Mouse (Mus musculus): Measurements from ENCODE around the gene Git2. TPM values are rescaled to one million over a fixed set of nuclear protein-coding genes. Genes with fewer than 3 reads are reported as not detected.

Gene Git2
- polyA plus RNA-seq, 1 experiment from 2014 or later = 49.3 TPM

DNA sequence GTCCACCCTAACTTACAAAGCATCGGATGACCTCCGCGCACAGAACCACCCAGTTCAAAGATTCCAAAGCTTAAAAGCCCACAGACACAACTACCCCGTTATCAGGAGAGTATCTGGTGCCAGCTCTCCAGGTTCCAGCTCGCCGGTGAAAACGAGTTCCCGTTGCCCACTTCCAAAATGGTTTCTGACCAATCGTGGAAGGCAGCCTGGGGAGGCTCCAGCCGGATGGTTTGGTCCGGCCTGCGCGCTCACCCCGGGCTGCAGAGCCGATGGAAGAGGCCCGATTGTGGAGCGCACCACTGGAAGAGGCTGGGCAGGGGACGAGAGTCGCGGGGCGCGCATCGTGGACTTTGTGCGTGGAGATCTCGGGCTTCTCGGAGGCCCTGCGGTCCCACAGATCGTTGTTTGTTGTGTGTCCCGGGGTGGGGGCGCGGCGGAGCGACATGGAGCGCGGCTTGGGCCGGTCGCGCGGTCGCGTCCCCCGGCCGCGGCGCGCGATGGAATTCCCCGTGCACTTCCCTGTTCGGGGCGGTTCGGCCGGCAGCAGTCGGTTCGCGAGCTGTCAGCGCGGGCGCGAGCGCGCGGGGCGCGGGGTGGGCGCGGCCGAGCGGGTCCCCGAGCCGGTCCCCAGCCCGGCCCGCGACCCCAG, 790 bp downstream of the Git2 start, which contains the start of gene Ankrd13a:
TSS of gene Ankrd13a (plus strand) at position 275 of the 649 bp plus-strand sequence.
- H3K4me1 ChIP-seq = peaks cover 41% of the 10 kb centered on the region
- peak within 1 kb of the TSS; percentile 91 for H3K9ac ChIP-seq
- no peaks in the 10 kb centered on the region for H3K27me3 ChIP-seq
- peak within 1 kb of the TSS; percentile 79 for H3K4me2 ChIP-seq
- no peaks in the 10 kb centered on the region for H3K36me3 ChIP-seq
- H3K9me3 ChIP-seq = no peaks in the 10 kb centered on the region
- peak within 1 kb of the TSS; percentile 98 for H3K4me3 ChIP-seq
- under 1% methylated on average over 51 of the region's 73 CpGs for WGBS
- ATAC-seq (ENCODE audit: borderline replicate concordance, extremely low read depth, low FRiP score, low TSS enrichment) = peak; percentile 85
- peak within 1 kb of the TSS; percentile 93 for H3K27ac ChIP-seq

DNA sequence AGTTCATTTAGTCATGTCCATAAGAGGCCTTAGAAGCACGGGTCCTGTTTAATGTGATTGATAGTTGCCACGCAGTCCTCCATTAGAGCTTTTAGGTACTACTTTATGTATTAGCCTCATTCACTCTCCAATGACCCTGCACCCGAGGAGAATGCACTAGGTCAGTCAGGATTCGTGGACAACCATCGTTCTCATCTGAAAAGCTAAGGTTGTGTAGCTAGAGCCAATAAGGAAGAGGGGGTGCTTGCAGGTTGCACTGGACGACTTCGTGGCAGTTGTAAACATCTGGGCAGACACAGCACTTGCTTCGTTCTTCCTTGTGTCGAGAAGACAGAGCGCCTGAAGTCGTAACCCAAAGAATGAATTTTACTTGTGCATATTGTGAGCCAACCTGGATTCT, 1.5 kb downstream of the Git2 start:
- WGBS = 1% methylated on average over 11 of the region's 11 CpGs

DNA sequence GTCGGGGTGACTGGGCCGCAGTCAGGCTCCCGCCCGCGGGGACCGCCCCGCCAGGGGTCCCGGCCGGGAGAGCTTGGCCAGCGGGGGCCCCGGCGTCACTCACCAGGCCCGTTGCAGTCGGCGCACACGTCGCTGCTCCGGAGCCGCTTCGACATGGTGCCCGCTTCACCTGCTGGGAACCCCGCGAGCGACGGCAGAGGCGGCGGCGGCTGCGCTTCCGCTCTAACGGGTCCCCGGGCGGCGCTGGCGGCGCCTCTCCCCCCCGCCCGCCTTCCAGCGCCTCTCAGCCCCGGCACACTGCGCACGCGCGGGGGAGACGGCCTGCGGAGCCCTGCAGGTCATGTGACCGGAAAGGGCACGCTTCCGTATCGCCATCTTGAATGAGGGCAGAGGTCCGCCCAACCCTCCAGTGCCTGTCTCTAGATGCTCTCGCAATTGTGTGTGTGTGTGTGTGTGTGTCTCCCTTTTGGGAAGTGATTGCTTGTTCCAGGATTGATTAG, 2.1 kb downstream of the Git2 start:
- Histone ChIP-seq H3K36me3 (no peaks in the 10 kb centered on the region), H3K9ac (peak overlapping the region; percentile 91), H3K4me2 (peak overlapping the region; percentile 79), H3K4me1 (peaks cover 35% of the 10 kb centered on the region), H3K27me3 (no peaks in the 10 kb centered on the region), H3K4me3 (peak overlapping the region; percentile 98), H3K27ac (peak overlapping the region; percentile 93), H3K9me3 (no peaks in the 10 kb centered on the region)
- 0% methylated on average over 45 of the region's 52 CpGs for WGBS
- ATAC-seq (ENCODE audit: borderline replicate concordance, extremely low read depth, low FRiP score, low TSS enrichment) = peak; percentile 86

More for the DNA sequence above, 1.5 kb downstream of the Git2 start:
- ATAC-seq (ENCODE audit: borderline replicate concordance, extremely low read depth, low FRiP score, low TSS enrichment) = no peak; the same call in 1 of the 2 replicates
- Histone ChIP-seq H3K9ac (peak overlapping the region; percentile 91), H3K4me3 (peak overlapping the region; percentile 98), H3K27ac (peak overlapping the region; percentile 93), H3K4me2 (peak overlapping the region; percentile 79), H3K4me1 (peaks cover 40% of the 10 kb centered on the region), H3K9me3 (no peaks in the 10 kb centered on the region), H3K27me3 (no peaks in the 10 kb centered on the region), H3K36me3 (no peaks in the 10 kb centered on the region)

DNA sequence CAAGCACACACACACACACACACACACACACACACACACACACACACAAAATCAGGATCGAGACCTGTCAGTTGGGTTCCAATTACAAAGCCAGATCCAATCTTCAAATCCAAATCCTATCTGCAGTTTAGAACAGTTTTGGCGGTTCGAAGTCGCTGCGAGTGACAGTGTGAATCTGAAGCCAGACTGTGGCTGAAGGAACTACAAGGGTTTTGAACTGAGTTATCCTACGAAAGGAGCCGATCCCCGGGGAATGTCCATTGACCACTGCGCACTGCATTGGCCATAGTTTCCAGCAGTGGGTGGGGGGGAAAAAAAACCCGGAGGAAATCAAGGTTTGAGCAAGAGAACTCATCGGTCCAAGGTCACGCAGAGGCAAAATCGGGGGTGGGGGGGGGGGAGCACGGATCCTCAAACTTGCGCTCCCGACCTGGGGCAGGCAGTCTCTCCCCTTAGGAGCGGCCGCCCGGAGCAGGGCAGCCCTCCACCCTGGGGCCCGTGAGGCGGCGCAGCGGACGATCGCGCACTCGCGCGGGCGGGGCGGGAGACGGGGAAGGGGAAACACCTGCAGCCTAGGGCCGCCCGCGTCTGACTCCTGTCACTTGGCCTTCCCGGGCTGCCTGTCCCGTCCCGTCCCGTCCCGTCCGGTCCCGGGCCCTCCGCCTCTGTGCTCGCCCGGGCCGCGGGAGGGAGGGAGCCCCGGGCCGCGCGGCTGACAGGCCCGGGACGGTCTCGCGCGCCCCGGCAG, 2.7 kb downstream of the Git2 start:
- Histone ChIP-seq H3K4me2 (peak overlapping the region; percentile 79), H3K36me3 (no peaks in the 10 kb centered on the region), H3K27ac (peak overlapping the region; percentile 93), H3K27me3 (no peaks in the 10 kb centered on the region), H3K4me3 (peak overlapping the region; percentile 98), H3K4me1 (peaks cover 31% of the 10 kb centered on the region), H3K9ac (peak overlapping the region; percentile 91), H3K9me3 (no peaks in the 10 kb centered on the region)
- 2% methylated on average over 22 of the region's 57 CpGs for WGBS
- ATAC-seq (ENCODE audit: borderline replicate concordance, extremely low read depth, low FRiP score, low TSS enrichment) = peak; percentile 58

DNA sequence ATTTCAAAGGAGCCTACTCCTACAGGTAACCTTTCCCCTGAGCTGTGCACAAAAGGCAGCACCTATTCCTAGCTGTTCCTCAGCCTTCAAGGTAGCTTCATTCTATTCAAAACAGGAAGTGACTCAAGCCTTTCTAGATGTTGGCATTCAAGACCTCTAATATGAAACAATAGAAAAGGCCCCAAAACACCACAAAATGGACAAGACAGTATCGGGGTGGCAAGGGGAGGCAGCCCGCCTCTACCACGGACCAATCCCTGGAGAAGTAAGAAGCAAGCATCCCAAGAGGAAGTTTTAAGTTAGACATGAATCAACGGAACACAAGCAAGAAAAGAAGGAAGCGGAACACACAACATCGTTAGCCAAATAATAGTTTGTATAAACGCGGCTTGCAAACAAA, 3.5 kb downstream of the Git2 start:
- no peaks in the 10 kb centered on the region for H3K36me3 ChIP-seq
- WGBS = 68% methylated on average over 8 of the region's 8 CpGs
- peaks cover 31% of the 10 kb centered on the region for H3K4me1 ChIP-seq
- peak overlapping the region; percentile 98 for H3K4me3 ChIP-seq
- H3K9ac ChIP-seq = no peak overlapping the region; the same call in 1 of the 2 replicates
- H3K27me3 ChIP-seq = no peaks in the 10 kb centered on the region
- 0 out of 2 replicates have a peak overlapping the region, but pooled peaks have one; percentile 93 for H3K27ac ChIP-seq
- no peak for ATAC-seq (ENCODE audit: borderline replicate concordance, extremely low read depth, low FRiP score, low TSS enrichment)
- H3K4me2 ChIP-seq = peak overlapping the region; percentile 79
- H3K9me3 ChIP-seq = no peaks in the 10 kb centered on the region

DNA sequence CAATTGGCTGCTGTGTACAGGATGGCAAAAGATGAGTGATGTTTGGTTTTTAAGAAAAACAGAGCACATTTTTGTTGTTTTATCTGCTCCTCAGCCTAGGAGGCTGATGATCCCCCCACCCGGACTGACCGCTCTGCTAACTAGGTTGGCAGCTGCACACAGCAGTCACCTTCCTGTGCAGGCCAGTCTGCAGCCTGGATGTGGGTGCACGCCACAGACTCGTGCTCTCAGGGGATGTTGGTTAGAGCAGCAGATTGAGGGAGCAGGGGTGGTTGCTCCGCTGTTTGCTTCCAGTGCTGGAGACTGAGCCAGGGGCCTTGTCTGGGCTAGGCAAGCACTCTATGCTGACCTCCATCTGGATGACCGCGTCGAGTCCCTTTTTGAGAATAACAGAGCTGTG, 5.5 kb downstream of the Git2 start:
- no peak overlapping the region for H3K4me2 ChIP-seq
- peaks cover 14% of the 10 kb centered on the region for H3K36me3 ChIP-seq
- ATAC-seq (ENCODE audit: borderline replicate concordance, extremely low read depth, low FRiP score, low TSS enrichment) = no peak
- no peak overlapping the region for H3K27ac ChIP-seq
- no peaks in the 10 kb centered on the region for H3K9me3 ChIP-seq
- H3K4me3 ChIP-seq = no peak overlapping the region
- H3K9ac ChIP-seq = no peak overlapping the region
- 91% methylated on average over 8 of the region's 8 CpGs for WGBS
- peaks cover 19% of the 10 kb centered on the region for H3K4me1 ChIP-seq
- no peaks in the 10 kb centered on the region for H3K27me3 ChIP-seq

DNA sequence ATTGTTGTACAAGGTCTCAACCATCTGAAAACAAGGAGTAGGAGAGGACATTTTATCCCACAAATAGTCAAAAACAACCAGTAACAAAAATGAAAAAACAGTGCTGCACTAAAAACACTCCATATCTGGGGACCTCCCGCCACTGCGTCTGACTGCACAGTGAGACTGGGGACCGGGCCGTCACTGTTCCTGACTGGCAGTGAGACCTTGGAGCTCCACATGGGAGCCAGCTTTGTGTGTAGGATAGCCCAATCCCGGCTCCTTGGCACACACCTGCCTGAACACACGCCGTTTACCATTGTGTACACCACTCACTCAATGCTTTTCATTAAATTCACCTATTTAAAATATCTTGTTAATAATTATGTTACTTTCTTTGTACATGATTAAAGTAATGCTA, 8.1 kb downstream of the Git2 start:
- Histone ChIP-seq H3K4me3 (no peak overlapping the region), H3K9me3 (no peaks in the 10 kb centered on the region), H3K4me1 (peaks cover 17% of the 10 kb centered on the region), H3K36me3 (peaks cover 36% of the 10 kb centered on the region), H3K27ac (no peak overlapping the region), H3K27me3 (no peaks in the 10 kb centered on the region), H3K4me2 (no peak overlapping the region), H3K9ac (no peak overlapping the region)
- no peak for ATAC-seq (ENCODE audit: borderline replicate concordance, extremely low read depth, low FRiP score, low TSS enrichment)
- 84% methylated on average over 7 of the region's 7 CpGs for WGBS

DNA sequence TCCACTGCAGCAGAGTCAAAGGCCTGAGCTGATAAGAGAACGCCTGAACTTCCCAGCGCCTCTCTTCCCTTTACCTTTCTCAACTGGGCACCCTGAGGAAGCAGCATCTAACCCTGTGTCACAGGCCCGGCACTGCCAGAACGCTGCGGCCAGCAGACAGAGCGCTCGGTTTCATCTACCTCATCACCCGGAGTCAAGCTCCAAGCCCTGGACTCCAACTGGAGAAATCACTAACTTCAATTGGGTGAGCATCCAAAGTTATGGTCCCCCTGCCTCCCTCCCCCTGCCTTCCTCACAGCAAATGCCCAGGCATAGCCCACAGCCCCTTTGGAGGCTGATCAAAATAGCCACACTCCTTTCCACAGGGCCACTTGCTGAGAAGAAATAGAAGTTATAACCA, 8.6 kb downstream of the Git2 start:
- Histone ChIP-seq H3K4me1 (peaks cover 12% of the 10 kb centered on the region), H3K9me3 (no peaks in the 10 kb centered on the region), H3K4me3 (no peak overlapping the region), H3K27ac (no peak overlapping the region), H3K27me3 (no peaks in the 10 kb centered on the region), H3K36me3 (peaks cover 41% of the 10 kb centered on the region), H3K4me2 (no peak overlapping the region), H3K9ac (no peak overlapping the region)
- 86% methylated on average over 8 of the region's 8 CpGs for WGBS
- ATAC-seq (ENCODE audit: borderline replicate concordance, extremely low read depth, low FRiP score, low TSS enrichment) = no peak

DNA sequence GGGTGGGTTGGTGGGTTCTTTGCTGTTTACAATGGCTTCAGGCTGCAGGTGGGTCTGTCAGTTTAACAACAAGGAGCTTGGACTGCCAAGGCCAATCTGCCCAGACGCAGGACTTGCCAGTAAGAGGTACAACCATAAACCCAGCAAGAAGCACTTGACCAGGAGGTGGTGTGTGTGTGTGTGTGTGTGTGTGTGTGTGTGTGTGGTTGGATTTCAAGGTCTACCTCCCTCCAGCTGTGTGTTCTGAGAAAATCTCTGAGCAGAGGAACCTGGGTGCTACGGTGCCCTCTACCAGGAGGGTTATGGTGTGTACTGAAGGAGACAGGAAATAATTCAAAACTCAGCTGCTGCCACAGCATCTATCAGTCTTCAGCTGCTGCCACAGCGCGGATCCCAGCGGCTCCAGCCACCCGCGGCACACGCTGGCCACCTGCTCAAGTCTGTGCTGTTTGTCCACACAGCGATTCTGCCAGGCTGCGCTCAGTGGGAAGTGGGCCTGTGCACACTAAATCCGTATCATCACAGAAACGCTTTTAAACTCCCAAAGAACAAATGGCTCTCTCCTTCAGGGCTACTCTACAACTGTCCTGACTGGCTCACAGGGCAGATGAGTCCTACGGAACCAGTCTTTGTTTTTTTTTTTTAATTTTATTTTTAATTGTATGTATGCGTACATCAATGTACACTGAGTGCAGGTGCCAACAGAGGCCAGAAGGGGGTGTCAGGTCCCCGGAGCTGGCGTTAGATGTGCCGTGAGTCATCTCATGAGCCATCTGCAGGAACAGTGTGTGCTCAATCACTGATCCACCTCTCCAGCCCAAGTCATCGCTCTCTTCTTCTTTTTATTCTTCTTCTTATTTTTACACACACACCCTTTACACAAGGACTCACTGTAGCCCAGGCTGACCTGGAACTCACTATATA, 10.2 kb downstream of the Git2 start:
- Histone ChIP-seq H3K36me3 (peaks cover 57% of the 10 kb centered on the region), H3K27me3 (no peaks in the 10 kb centered on the region), H3K4me2 (no peak overlapping the region), H3K4me1 (peaks cover 2% of the 10 kb centered on the region; the same call in 1 of the 2 replicates), H3K9me3 (no peaks in the 10 kb centered on the region), H3K27ac (no peak overlapping the region), H3K4me3 (no peak overlapping the region), H3K9ac (no peak overlapping the region)
- WGBS = 82% methylated on average over 18 of the region's 18 CpGs
- ATAC-seq (ENCODE audit: borderline replicate concordance, extremely low read depth, low FRiP score, low TSS enrichment) = no peak

DNA sequence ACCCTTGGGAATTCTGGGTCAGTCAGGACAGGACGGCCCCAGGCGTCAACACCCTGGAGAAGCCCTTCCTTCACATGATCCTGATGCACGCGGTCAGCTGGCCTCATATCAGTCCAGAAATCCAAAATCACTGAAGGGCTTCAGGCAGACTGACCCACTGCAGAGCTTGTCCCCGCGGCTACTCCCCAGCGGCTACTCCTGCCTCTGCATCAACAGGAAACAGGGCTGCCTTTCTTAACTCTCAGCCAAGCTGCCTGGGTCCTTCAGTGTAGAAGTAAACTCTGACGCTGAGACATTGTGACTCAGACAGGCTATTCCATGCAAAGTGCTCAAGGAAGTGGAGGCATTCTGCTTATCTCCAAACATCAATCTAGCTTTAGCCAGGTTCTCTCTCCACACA, 13.3 kb downstream of the Git2 start:
- no peaks in the 10 kb centered on the region for H3K9me3 ChIP-seq
- H3K27me3 ChIP-seq = no peaks in the 10 kb centered on the region
- no peak overlapping the region for H3K9ac ChIP-seq
- H3K27ac ChIP-seq = no peak overlapping the region
- no peak for ATAC-seq (ENCODE audit: borderline replicate concordance, extremely low read depth, low FRiP score, low TSS enrichment)
- peaks cover 82% of the 10 kb centered on the region for H3K36me3 ChIP-seq
- no peaks in the 10 kb centered on the region for H3K4me1 ChIP-seq
- WGBS = 57% methylated on average over 8 of the region's 8 CpGs
- H3K4me2 ChIP-seq = no peak overlapping the region
- H3K4me3 ChIP-seq = no peak overlapping the region

DNA sequence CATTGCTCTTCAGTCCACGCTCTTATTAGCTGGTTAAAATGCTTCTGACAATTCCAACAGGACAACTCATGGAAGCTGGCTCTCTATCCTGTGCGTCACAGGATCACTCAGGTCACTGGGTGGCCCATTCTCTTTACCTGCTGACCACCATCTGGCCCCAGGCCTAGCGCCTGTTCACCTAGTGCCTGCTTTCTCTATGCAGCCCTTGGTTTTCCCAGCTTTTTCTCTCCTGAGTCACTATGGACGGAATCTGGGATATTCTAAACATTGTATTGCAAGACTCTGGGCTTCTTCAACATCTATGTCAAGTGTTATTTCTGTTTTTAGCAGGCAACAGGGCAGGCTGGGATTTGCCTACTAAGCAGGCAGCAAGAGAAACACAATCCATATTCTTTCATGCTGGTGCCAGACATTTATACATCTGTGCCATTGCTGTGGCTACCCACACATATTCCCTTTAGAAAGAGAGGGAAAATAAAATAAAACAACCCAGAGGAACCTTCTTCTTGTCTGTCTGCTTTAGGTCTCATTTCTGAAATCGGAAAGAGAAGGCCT, 15.7 kb downstream of the Git2 start:
- Histone ChIP-seq H3K9me3 (no peaks in the 10 kb centered on the region), H3K27ac (no peak overlapping the region), H3K9ac (no peak overlapping the region), H3K36me3 (peaks cover 87% of the 10 kb centered on the region), H3K4me3 (no peak overlapping the region), H3K27me3 (no peaks in the 10 kb centered on the region), H3K4me1 (no peaks in the 10 kb centered on the region), H3K4me2 (no peak overlapping the region)
- WGBS = 90% methylated on average over 5 of the region's 5 CpGs
- ATAC-seq (ENCODE audit: borderline replicate concordance, extremely low read depth, low FRiP score, low TSS enrichment) = no peak
